ENCODE assay signal across 9 mouse cellular contexts in the genomic region with DNA sequence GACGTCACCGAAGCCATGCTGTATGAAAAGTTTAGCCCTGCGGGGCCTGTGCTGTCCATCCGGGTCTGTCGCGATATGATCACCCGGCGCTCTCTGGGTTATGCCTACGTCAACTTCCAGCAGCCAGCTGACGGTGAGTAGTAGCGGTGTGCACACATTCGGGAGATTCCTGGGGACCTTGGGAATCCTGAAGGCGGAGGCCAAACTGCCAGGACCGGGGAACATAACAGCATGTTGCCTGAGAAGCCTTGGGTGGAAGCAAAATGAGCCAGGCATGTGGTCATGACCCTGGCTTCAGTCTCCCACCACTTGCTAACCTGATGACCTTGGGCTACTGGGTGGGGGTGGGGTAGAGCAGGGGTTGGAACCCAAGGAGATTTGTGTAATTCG. TPM values are rescaled to one million over a fixed set of nuclear protein-coding genes. Genes with fewer than 3 reads are reported as not detected.
A peak's percentile ranks its signal among the peaks of the same experiment; 100 is the strongest.
DNase-seq lines count a peak whose midpoint lies in the region; ATAC-seq and TF ChIP-seq lines count a peak whose summit lies in the region.
"Not testable (repeated sequence)": the region's sequence is repeated elsewhere in the genome, so short reads cannot be mapped to it uniquely, and the experiment has no call there.
"Had no signal": no experiment of that assay in that cellular context is flagged by ENCODE, and none has a peak within 500 bp of the region (broad histone marks: within the 10 kb centered on the region; RNA-seq: fewer than 3 reads in every experiment).

No protein-coding gene starts in this region.

- H3K4me2 ChIP-seq in forebrain, embryonic 16.5 days (ENCODE audit: low read length), result peak overlapping the region; percentile 81
- peak overlapping the region; percentile 57 for H3K4me2 ChIP-seq in lung, postnatal 0 days (replicated peaks; ENCODE audit: low read depth, low read length)
- H3K4me2 ChIP-seq in neural tube, embryonic 14.5 days (ENCODE audit: low read depth, low read length), result peak overlapping the region; percentile 90

- peak overlapping the region; percentile 87 to 98 for H3K4me3 ChIP-seq in MEL (ENCODE audit: control insufficient read depth in 1 of 2, insufficient read depth in 1 of 2, low read depth in 2 of 2, low read length in 2 of 2)
- peak overlapping the region; percentile 51 for H3K4me3 ChIP-seq in cerebellum, adult 2 months (replicated peaks; ENCODE audit: insufficient read depth, low read depth, low read length)
- H3K4me3 ChIP-seq in forebrain, embryonic 16.5 days (replicated peaks; ENCODE audit: low read length), result peak overlapping the region; percentile 68
- H3K4me3 ChIP-seq in lung, postnatal 0 days (ENCODE audit: low read depth, low read length), result peak overlapping the region; percentile 40
- peak overlapping the region; percentile 56 for H3K4me3 ChIP-seq in neural tube, embryonic 14.5 days (ENCODE audit: low read depth, low read length)

- not testable (repeated sequence) for H3K9me3 ChIP-seq in MEL (replicated peaks; ENCODE audit: insufficient read depth, low read length); forebrain, embryonic 16.5 days (ENCODE audit: control insufficient read depth, low read length); lung, postnatal 0 days (ENCODE audit: low read length); neural tube, embryonic 14.5 days (ENCODE audit: control insufficient read depth, low read length)

- H3K79me2 ChIP-seq in MEL (ENCODE audit: control insufficient read depth, insufficient read depth, low read length, poor library complexity), result peaks cover 52% of the 10 kb centered on the region

- TF ChIP-seq RAD21 in MEL (IDR thresholded peaks at IDR 0.05; ENCODE audit: low read depth, low read length), result not testable (repeated sequence)

- WGBS in cerebellum, adult 2 months, result 2% methylated on average over 15 of the region's 15 CpGs
- 2% methylated on average over 9 of the region's 15 CpGs for WGBS in forebrain, embryonic 16.5 days
- WGBS in lung, postnatal 0 days, result 0% methylated on average over 12 of the region's 15 CpGs
- under 1% methylated on average over 12 of the region's 15 CpGs for WGBS in neural tube, embryonic 14.5 days

- peaks cover 25 to 32% of the 10 kb centered on the region in 2 experiments for H3K36me3 ChIP-seq in MEL (ENCODE audit: control insufficient read depth in 1 of 2, insufficient read depth in 2 of 2, low read length in 2 of 2)
- H3K36me3 ChIP-seq in forebrain, embryonic 16.5 days (ENCODE audit: control insufficient read depth, insufficient read depth); lung, postnatal 0 days (ENCODE audit: insufficient read depth, low read length); neural tube, embryonic 14.5 days (ENCODE audit: control insufficient read depth, insufficient read depth, low read length): not testable (repeated sequence)

- H3K27ac ChIP-seq in MEL (ENCODE audit: control insufficient read depth, low read depth, low read length), result peak overlapping the region; percentile 82
- not testable (repeated sequence) for H3K27ac ChIP-seq in cerebellum, adult 2 months (ENCODE audit: insufficient read depth, low read length); forebrain, embryonic 16.5 days (ENCODE audit: low read length); lung, postnatal 0 days (ENCODE audit: low read length); neural tube, embryonic 14.5 days (ENCODE audit: low read depth, low read length)

- 0 out of 2 replicates have a peak, but pooled peaks have one; percentile 2 for ATAC-seq in forebrain, embryonic 16.5 days
- peak; percentile 35 for ATAC-seq in lung, postnatal 0 days
- ATAC-seq in neural tube, embryonic 14.5 days (ENCODE audit: low read depth), result peak; percentile 22

- not testable (repeated sequence) for H3K27me3 ChIP-seq in MEL (ENCODE audit: control insufficient read depth in 1 of 2, insufficient read depth in 2 of 2, low read length in 2 of 2); cerebellum, adult 2 months (ENCODE audit: control insufficient read depth, insufficient read depth, low read length); forebrain, embryonic 16.5 days (replicated peaks; ENCODE audit: control insufficient read depth, insufficient read depth, low read length); lung, postnatal 0 days (replicated peaks; ENCODE audit: insufficient read depth, low read length); neural tube, embryonic 14.5 days (ENCODE audit: control insufficient read depth, insufficient read depth, low read length)

- 0 out of 4 replicates have a peak, but pooled peaks of 1 of the 2 experiments have one; percentile 20 for TF ChIP-seq POLR2A in MEL (IDR thresholded peaks at IDR 0.05; ENCODE audit: control insufficient read depth in 1 of 2, insufficient read depth in 1 of 2, low read depth in 1 of 2, low read length in 2 of 2, poor library complexity in 1 of 2)
- TF ChIP-seq POLR2A in cerebellum, adult 2 months (IDR thresholded peaks at IDR 0.05; ENCODE audit: borderline replicate concordance, insufficient read depth, low read length), result not testable (repeated sequence)

- TF ChIP-seq EP300 in MEL (IDR thresholded peaks at IDR 0.05; ENCODE audit: low read depth in 1 of 2, low read length in 2 of 2); lung, postnatal 0 days (IDR thresholded peaks at IDR 0.05): not testable (repeated sequence)

- not testable (repeated sequence) for TF ChIP-seq CTCF in MEL (IDR thresholded peaks at IDR 0.05 in 2 of 3, conservative IDR thresholded peaks at IDR 0.05 in 1 of 3; ENCODE audit: control insufficient read depth in 1 of 3, insufficient read depth in 1 of 3, low read depth in 2 of 3, low read length in 3 of 3, poor library complexity in 1 of 3, severe bottlenecking in 1 of 3); cerebellum, adult 2 months (IDR thresholded peaks at IDR 0.05; ENCODE audit: borderline replicate concordance, insufficient read depth, low read depth, low read length); lung, postnatal 0 days (IDR thresholded peaks at IDR 0.05)

- peak; percentile 44 for DNase-seq in MEL (ENCODE audit: low read depth, low spot score)
- DNase-seq in cerebellum, adult 2 months, result peak; percentile 27 to 45
- peak; percentile 55 for DNase-seq in heart, postnatal 4 days
- DNase-seq in kidney, postnatal 4 days, result peak; percentile 28 to 46
- DNase-seq in lung, postnatal 0 days (ENCODE audit: low spot score), result peak; percentile 44
- DNase-seq in yolk sac, embryonic 10.5 days (ENCODE audit: low spot score), result peak; percentile 53

- H3K9ac ChIP-seq in MEL (ENCODE audit: control insufficient read depth, low read depth, low read length, poor library complexity, severe bottlenecking), result peak overlapping the region; percentile 95
- H3K9ac ChIP-seq in forebrain, embryonic 16.5 days (replicated peaks; ENCODE audit: low read depth, low read length), result peak overlapping the region; percentile 71
- H3K9ac ChIP-seq in lung, postnatal 0 days (replicated peaks; ENCODE audit: low read depth), result not testable (repeated sequence)
- peak overlapping the region; percentile 47 for H3K9ac ChIP-seq in neural tube, embryonic 14.5 days (replicated peaks; ENCODE audit: low read depth, low read length)

- H3K4me1 ChIP-seq in MEL (ENCODE audit: control insufficient read depth in 1 of 2, insufficient read depth in 2 of 2, low read length in 2 of 2), result peaks cover 11 to 27% of the 10 kb centered on the region in 2 experiments
- not testable (repeated sequence) for H3K4me1 ChIP-seq in cerebellum, adult 2 months (ENCODE audit: control insufficient read depth, insufficient read depth, low read length)
- H3K4me1 ChIP-seq in forebrain, embryonic 16.5 days (replicated peaks; ENCODE audit: control insufficient read depth, insufficient read depth, low read length), result peaks cover 25% of the 10 kb centered on the region
- H3K4me1 ChIP-seq in lung, postnatal 0 days (ENCODE audit: insufficient read depth, low read depth, low read length), result peaks cover 13% of the 10 kb centered on the region; the same call in 1 of the 2 replicates
- peaks cover 25% of the 10 kb centered on the region for H3K4me1 ChIP-seq in neural tube, embryonic 14.5 days (ENCODE audit: control insufficient read depth, insufficient read depth, low read length)

RNA-seq across cellular contexts. Expression of a gene that starts 21.5 kb away (rescaled TPM):
- 330 and 394 TPM in 2 replicates for total RNA-seq in MEL (2012; rRNA removed)
- polyA plus RNA-seq in MEL (2012; ENCODE audit: insufficient read depth in 1 of 2, insufficient read length in 2 of 2, low read depth in 1 of 2, low replicate concordance in 2 of 2, missing spikeins in 1 of 2), result 100 to 1,000 TPM in 1 of 2 experiments, not detected in 1; 684 TPM
- polyA plus RNA-seq in cerebellum, adult 2 months (2012; rRNA removed), result 30.8 and 32.3 TPM in 2 replicates
- 28.5 and 34.5 TPM in 2 replicates for polyA plus RNA-seq in forebrain, embryonic 16.5 days (2015; fragmentation: Nextera tagmentation; extraction: Ambion mirVana)
- total RNA-seq in heart, postnatal 4 days (2021), result 100 to 1,000 TPM; 246 to 255 TPM
- 10.8 and 11.4 TPM in 2 replicates for polyA plus RNA-seq in lung, postnatal 0 days (2015; fragmentation: Nextera tagmentation; extraction: Ambion mirVana)
- polyA plus RNA-seq in neural tube, embryonic 14.5 days (2014; fragmentation: Nextera tagmentation; extraction: Ambion mirVana), result 27.3 and 30.2 TPM in 2 replicates

RNA-seq across cellular contexts. Expression of a gene that starts 39.8 kb away (rescaled TPM):
- total RNA-seq in MEL (2012; rRNA removed), result not detected in 2 replicates
- polyA plus RNA-seq in MEL (2012; ENCODE audit: insufficient read depth in 1 of 2, insufficient read length in 2 of 2, low read depth in 1 of 2, low replicate concordance in 2 of 2, missing spikeins in 1 of 2), result under 1 TPM in 1 of 2 experiments, not detected in 1; 0.04 TPM
- polyA plus RNA-seq in cerebellum, adult 2 months (2012; rRNA removed), result not detected in 2 replicates
- not detected in 2 replicates for polyA plus RNA-seq in forebrain, embryonic 16.5 days (2015; fragmentation: Nextera tagmentation; extraction: Ambion mirVana)
- not detected for total RNA-seq in heart, postnatal 4 days (2021)
- polyA plus RNA-seq in lung, postnatal 0 days (2015; fragmentation: Nextera tagmentation; extraction: Ambion mirVana), result not detected in 2 replicates
- not detected in 2 replicates for polyA plus RNA-seq in neural tube, embryonic 14.5 days (2014; fragmentation: Nextera tagmentation; extraction: Ambion mirVana)
- polyA plus RNA-seq: urinary bladder, adult 2 months had no signal

RNA-seq across cellular contexts. Expression of a gene that starts 50.3 kb away (rescaled TPM):
- total RNA-seq in MEL (2012; rRNA removed), result not detected in 2 replicates
- not detected for polyA plus RNA-seq in MEL (2012; ENCODE audit: insufficient read depth in 1 of 2, insufficient read length in 2 of 2, low read depth in 1 of 2, low replicate concordance in 2 of 2, missing spikeins in 1 of 2)
- 3.1 and 3.5 TPM in 2 replicates for polyA plus RNA-seq in cerebellum, adult 2 months (2012; rRNA removed)
- polyA plus RNA-seq in forebrain, embryonic 16.5 days (2015; fragmentation: Nextera tagmentation; extraction: Ambion mirVana), result 4.5 and 5.3 TPM in 2 replicates
- 10 to 100 TPM; 26.9 to 28.3 TPM for total RNA-seq in heart, postnatal 4 days (2021)
- 20.3 and 23.6 TPM in 2 replicates for polyA plus RNA-seq in lung, postnatal 0 days (2015; fragmentation: Nextera tagmentation; extraction: Ambion mirVana)
- 3.5 and 9.3 TPM in 2 replicates for polyA plus RNA-seq in neural tube, embryonic 14.5 days (2014; fragmentation: Nextera tagmentation; extraction: Ambion mirVana)

RNA-seq across cellular contexts. Expression of a gene that starts 59.4 kb away (rescaled TPM):
- total RNA-seq in MEL (2012; rRNA removed), result 0.19 and 0.23 TPM in 2 replicates
- under 1 TPM in 1 of 2 experiments, not detected in 1; 0.43 TPM for polyA plus RNA-seq in MEL (2012; ENCODE audit: insufficient read depth in 1 of 2, insufficient read length in 2 of 2, low read depth in 1 of 2, low replicate concordance in 2 of 2, missing spikeins in 1 of 2)
- 0.21 and 0.41 TPM in 2 replicates for polyA plus RNA-seq in cerebellum, adult 2 months (2012; rRNA removed)
- polyA plus RNA-seq in forebrain, embryonic 16.5 days (2015; fragmentation: Nextera tagmentation; extraction: Ambion mirVana), result 0.11 TPM in 2 replicates
- total RNA-seq in heart, postnatal 4 days (2021), result under 1 TPM in 1 of 2 experiments, not detected in 1; 0.14 TPM
- 0.44 and 0.61 TPM in 2 replicates for polyA plus RNA-seq in lung, postnatal 0 days (2015; fragmentation: Nextera tagmentation; extraction: Ambion mirVana)
- polyA plus RNA-seq in neural tube, embryonic 14.5 days (2014; fragmentation: Nextera tagmentation; extraction: Ambion mirVana), result 0.35 and 0.37 TPM in 2 replicates

Comparison
In these comparisons a context has a peak if more than half of its experiments do, and no peak if none do; other contexts are left out.
1. H3K4me3 ChIP-seq: peak in every context shown above with its lines; median percentile 92 in MEL; 68 in forebrain, embryonic 16.5 days; 56 in neural tube, embryonic 14.5 days; 51 in cerebellum, adult 2 months; 40 in lung, postnatal 0 days.